Mouse (Mus musculus) testis, adult 2 months (tissue): ENCODE measurements around the gene Usp34.
"Not testable (repeated sequence)": the region's sequence is repeated elsewhere in the genome, so short reads cannot be mapped to it uniquely, and the experiment has no call there.

ENCODE experiments used
- CTCF ChIP-seq: fragments of 200-500 bp; IDR thresholded peaks from 2 replicates; pipeline ENCODE4 v1.5.1; 2012; ENCODE audit warnings: low read depth, mild to moderate bottlenecking, inconsistent platforms, low read length, moderate library complexity; ENCODE audit not compliant: control insufficient read depth, insufficient read depth, insufficient replicate concordance
- POLR2A ChIP-seq: fragments of 200-500 bp; IDR thresholded peaks from 2 replicates; pipeline ENCODE4 v1.6.1; 2012; ENCODE audit warnings: low read depth, mild to moderate bottlenecking, inconsistent platforms, low read length, moderate library complexity; ENCODE audit not compliant: control insufficient read depth

GRCm38 (mm10) chr11:23359687-23360235 lies 53.1 kb downstream of the Usp34 start:
- TF ChIP-seq CTCF, POLR2A: not testable (repeated sequence)
